Mouse (Mus musculus): ENCODE measurements around the gene Fzr1. TPM values are rescaled to one million over a fixed set of nuclear protein-coding genes. Genes with fewer than 3 reads are reported as not detected.

Gene Fzr1
- total RNA-seq, 2 experiments from 2014 or later = 14.9 to 50.0 TPM

DNA sequence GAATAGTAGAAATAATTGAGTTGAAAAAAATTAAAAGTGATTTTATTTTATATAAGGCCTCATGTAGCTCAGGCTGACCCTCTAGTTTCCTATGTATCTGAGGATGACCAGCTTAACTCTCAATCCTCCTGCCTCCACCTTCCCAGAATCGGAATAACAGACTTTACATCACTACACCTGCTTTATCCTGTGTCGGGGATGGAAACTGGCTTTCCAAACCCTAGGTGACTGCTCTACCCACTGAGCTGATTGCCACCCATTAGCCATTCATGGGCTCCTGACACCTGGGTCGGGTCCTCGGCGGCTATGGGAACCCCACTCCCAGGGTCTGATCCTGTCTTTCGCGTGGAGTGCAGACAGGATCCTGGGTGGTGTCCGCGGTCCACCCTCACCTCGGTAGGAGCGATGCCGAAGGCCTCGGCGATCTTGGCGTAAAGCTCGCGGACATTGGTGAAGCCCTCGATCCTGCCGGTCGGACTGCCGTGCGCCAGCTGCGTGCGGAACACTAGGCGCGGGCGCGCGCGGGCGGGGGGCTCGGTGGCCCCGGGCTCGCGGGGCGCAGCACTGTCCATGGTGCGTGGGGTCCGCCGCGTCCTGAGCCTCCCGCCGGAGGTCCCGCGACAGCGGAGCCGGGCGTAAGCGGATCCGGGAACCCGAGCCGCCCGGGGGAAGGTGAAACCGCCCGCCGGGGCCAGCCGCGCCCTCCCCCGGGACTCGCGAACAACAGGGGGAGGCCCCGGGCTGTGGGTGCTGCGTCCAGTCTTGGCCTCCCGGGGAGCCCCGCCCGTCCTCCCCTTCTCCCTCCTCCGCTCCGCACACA lies 35.4 kb downstream of the Fzr1 start, which contains the start of gene Gipc3:
Gene Gipc3 (minus strand): TSS at position 581 of the 820 bp plus-strand sequence.
- ATAC-seq (replicated peaks; ENCODE audit: low FRiP score, low TSS enrichment, poor library complexity, severe bottlenecking) = no peak

DNA sequence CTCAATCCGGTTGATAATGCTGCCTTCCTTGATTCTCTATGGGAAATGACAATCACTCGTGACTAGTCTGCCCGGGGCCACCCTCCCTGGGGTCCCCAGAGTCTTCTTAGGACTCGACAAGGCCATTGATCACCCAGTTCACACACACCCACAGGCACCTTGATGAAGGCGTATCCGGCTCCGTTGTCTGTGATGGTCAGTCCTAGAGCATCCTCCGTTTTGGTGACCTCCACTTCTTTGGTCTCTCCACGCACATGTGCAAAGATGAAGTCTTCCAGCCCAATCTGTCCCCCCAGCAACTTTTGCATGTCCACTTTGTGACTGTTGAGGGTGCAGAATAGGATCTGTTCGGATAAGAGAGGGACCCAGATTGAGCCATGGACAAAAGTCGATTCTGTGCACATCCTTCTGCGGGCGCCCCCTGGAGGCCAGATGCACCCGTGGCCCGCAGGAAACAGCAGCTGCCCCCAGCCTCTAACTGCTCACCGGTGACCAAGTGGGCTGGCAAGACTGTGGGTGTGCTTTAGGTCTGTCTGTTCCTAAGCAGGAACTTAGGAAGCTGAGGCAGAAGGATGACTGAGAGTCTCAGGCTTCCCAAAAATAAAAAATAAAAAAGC lies 36.9 kb downstream of the Fzr1 start:
- 0 out of 2 replicates have a peak, but pooled peaks have one; percentile 16 for ATAC-seq (replicated peaks; ENCODE audit: low FRiP score, low TSS enrichment, poor library complexity, severe bottlenecking)

- ATAC-seq (replicated peaks; ENCODE audit: low FRiP score, low TSS enrichment, poor library complexity, severe bottlenecking) = 0 out of 2 replicates have a peak, but pooled peaks have one; percentile 14
Observed at GRCm38 (mm10) chr10:81340551-81341332, 37.6 kb downstream of the Fzr1 start.

DNA sequence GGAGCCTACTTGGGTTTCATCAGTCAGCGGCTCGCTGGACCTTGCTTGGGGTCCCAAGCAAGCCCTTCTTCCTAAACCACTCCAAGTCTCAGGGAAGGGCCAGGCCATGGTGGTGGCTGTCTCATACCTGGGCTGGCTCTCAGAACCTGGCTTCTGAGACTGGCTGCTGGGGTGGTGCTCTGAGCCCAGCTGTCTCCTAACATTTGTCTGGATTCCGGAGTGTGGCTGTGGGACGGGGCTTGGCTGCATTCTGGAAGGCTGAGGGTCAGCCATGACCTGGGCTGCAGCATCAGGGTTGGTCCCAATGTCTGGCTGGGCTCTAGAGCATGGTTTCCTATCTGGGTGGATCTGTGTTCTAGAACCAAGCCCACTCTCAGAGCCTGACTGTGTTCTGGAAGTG lies 41.8 kb downstream of the Fzr1 start:
- no peak for ATAC-seq (replicated peaks; ENCODE audit: low FRiP score, low TSS enrichment, poor library complexity, severe bottlenecking)

DNA sequence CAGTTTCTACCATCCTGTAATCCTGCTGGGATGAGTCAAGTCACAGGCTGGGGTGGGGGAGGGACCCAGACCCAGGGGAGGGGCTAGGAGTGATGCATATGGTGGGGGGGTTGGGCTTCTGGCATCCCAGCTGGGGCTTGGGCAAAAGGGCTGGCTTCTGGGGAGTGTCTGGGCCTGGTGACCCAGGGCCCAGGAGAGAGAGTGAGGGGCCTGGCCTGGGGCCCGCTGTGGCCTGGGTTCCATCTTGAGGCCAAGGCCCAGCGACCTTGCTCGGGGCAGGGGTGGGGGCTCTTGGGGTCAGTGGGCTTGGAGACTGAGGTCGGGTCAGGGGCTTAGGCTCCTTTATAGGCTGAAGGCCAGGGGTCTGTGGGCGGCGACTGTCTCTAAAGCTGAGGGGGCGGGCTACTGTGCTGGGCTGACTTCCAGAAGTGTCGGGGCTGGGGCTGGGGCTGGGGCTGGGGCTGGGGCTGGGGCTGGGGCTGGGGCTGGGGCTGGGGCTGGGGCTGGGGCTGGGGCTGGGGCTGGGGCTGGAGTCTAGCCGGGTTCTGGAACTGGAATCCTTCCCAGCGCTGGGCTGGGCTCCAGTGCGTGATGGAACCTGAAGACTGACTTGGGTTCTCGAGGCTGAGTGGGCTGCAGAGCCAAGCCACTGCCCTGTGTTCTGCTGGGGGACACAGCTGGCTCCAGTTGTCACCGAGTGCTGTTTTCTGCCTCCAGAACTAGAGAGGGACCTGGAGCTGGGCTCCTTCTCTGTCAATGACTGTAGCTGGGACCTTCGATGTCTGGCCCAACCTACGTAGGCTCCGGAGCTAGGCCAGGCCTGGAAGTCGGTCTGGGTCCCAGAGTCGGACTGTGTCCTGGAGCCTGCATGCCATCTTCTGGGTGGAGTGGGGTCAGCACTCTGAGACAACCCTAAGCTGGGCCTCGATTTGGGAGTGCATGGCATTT lies 42.6 kb downstream of the Fzr1 start:
- ATAC-seq (replicated peaks; ENCODE audit: low FRiP score, low TSS enrichment, poor library complexity, severe bottlenecking) = no peak

DNA sequence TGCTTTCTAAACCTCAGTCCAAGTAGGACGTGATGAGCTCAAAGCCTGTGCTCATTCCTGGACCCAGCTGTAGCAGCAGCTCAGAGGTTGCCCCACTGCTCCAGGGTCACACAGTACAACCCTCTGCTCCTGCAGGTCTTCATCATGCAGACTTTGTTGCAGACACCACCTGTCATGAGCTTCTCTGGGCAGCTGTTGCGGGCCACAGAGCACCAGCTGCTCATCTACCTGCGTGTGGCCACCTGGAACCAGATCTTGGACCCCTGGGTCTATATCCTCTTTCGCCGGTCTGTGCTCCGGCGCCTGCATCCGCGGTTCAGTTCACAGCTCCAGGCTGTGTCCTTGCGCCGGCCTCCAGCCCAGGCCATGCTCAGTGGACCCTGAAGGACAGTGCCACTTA lies 44.0 kb downstream of the Fzr1 start:
- no peak for ATAC-seq (replicated peaks; ENCODE audit: low FRiP score, low TSS enrichment, poor library complexity, severe bottlenecking)

DNA sequence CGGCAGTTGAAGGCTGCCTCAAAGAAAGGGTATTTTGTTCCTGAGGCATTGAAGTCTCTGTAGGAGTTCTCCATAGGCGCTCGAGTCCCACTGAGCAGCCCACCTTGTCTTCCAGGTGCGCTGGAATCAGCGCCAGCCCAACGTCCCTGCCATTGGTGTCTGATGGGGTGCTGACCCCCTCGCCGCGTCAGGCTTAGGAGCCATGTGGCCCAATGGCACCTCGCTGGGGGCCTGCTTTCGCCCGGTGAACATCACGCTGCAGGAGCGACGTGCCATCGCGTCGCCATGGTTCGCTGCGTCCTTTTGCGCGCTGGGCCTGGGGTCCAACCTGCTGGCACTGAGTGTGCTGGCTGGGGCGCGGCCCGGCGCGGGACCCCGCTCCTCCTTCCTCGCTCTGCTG lies 46.0 kb downstream of the Fzr1 start:
- no peak for ATAC-seq (replicated peaks; ENCODE audit: low FRiP score, low TSS enrichment, poor library complexity, severe bottlenecking)

- ATAC-seq (replicated peaks; ENCODE audit: low FRiP score, low TSS enrichment, poor library complexity, severe bottlenecking) = no peak
Observed at GRCm38 (mm10) chr10:81330007-81330406, 48.3 kb downstream of the Fzr1 start.

DNA sequence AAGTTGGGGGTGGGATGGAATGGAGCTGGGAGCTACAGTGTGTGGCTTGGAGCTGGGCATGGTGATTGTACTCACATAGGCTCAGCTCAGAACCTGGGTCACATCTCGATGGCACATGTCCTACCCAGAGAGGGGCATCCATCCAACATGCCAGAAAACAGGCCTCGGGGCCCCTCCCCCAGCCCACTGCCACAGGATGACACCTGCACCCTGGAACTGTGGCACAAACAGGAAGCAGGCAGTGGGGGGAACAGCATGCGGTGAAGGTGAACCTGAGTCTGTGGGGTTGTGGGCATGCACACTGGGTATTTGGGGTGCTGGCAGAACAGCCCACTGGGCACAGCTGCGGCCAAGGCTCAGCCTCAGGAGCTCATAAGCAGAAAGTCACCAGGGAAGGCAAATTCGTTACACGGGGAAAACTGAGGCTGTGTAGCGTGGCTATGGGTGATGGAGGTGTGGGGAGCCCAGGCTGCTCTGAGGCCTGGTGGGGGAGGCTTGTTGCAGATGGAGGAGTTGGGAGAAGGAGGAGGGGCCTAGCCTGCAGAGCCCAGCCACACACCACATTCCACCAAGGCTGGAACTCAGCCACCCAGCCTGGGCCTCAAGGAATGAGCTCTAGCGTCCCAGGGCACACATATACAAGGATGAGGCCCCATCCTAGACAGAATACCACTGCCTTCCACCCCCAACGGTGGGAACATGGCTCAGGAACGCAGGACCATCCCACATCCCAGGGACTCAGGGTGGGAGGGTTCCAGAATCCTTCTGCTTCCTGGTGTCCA lies 48.9 kb downstream of the Fzr1 start:
- ATAC-seq (replicated peaks; ENCODE audit: low FRiP score, low TSS enrichment, poor library complexity, severe bottlenecking) = no peak

DNA sequence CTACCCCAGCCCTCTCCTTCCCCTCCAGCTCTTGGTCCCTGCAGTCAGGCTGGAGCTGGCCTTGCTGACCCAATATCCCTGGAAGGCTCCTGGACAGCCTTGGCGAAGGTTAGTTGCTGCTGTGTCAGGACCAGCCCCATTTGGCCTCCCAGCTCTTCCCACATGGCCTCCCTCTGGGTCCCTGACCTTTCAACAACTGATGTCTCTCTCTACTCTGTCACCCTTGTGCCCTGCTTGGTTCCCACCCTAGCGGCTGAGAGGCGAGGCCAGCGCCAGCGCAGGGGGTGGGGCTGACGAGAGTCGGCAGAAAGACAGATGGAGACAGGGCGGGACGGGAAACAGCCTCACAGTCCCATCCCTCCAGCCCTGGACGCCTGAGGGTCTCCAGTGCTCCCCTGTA lies 49.9 kb downstream of the Fzr1 start, which contains the start of gene Tbxa2r:
Gene Tbxa2r (plus strand): TSS at position 346 of the 400 bp plus-strand sequence.
- ATAC-seq (replicated peaks; ENCODE audit: low FRiP score, low TSS enrichment, poor library complexity, severe bottlenecking) = peak; percentile 41; the same call in 1 of the 2 replicates

DNA sequence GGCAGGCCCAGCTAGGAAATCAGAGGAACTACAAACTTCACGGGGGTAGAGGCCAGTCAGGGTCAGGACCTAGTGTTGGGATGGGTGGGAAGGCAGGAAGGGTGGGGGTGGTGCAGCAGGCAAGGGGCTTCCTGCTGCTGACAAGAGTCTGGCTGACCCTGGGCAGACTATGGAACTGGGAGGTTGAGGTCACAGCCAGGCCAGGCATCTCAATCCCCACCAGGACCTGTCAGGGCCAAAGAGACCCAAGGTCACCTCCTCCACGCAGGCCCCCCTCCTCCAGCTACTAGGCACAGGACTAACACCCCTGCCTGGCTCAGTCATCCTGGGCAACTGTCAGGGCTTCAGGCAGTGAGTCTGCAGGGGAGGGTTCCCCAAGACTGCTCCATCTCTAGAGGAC lies 50.4 kb downstream of the Fzr1 start:
- 0 out of 2 replicates have a peak, but pooled peaks have one; percentile 6 for ATAC-seq (replicated peaks; ENCODE audit: low FRiP score, low TSS enrichment, poor library complexity, severe bottlenecking)

- no peak for ATAC-seq (replicated peaks; ENCODE audit: low FRiP score, low TSS enrichment, poor library complexity, severe bottlenecking)
Observed at GRCm38 (mm10) chr10:81326858-81327257, 51.5 kb downstream of the Fzr1 start.

- ATAC-seq (replicated peaks; ENCODE audit: low FRiP score, low TSS enrichment, poor library complexity, severe bottlenecking) = no peak
Observed at GRCm38 (mm10) chr10:81325781-81326180, 52.5 kb downstream of the Fzr1 start.

DNA sequence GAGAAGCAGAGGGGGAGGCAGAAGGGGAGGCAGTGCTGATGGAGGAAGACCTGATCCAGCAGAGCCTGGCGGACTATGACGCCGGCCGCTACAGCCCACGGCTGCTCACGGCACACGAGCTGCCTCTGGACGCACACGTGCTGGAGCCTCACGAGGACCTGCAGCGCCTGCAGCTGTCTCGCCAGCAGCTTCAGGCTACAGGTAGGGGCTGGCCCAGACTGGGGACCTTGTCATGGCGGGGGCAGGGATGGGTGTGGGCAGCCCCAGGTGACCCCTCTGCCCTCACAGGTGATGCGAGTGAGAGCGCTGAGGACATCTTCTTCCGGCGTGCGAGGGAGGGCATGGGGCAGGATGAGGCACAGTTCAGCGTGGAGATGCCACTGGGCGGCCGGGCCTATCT lies 53.1 kb downstream of the Fzr1 start:
- ATAC-seq (replicated peaks; ENCODE audit: low FRiP score, low TSS enrichment, poor library complexity, severe bottlenecking) = no peak

DNA sequence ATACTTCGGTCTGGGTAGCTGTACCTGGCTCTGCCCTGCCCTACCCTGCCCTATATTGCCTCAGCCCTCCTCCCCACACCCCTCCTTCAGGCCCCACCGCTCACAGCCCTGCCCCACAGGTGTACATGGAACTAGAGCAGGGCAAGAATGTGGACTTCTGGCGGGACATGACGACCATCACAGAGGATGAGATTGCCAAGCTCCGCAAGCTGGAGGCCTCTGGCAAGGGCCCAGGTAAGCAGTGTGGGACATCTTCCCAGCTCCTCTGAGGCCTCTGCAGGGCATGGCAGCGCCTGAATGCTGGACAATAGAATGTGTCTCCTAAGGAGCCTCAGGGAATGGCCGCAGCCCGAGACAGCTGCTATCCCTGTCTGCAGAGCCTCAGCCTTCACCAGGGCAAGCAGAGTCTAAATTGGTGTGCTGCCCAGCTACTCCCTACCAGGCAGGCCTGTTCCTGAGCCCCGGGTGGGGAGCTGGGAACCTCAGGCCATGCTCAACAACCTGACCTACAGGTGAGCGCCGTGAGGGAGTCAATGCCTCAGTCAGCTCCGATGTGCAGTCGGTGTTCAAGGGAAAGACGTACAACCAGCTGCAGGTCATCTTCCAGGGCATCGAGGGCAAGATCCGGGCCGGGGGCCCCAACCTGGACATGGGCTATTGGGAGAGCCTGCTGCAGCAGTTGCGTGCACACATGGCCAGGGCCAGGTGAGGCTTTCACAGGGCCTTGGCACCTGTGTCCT lies 54.4 kb downstream of the Fzr1 start:
- ATAC-seq (replicated peaks; ENCODE audit: low FRiP score, low TSS enrichment, poor library complexity, severe bottlenecking) = no peak

DNA sequence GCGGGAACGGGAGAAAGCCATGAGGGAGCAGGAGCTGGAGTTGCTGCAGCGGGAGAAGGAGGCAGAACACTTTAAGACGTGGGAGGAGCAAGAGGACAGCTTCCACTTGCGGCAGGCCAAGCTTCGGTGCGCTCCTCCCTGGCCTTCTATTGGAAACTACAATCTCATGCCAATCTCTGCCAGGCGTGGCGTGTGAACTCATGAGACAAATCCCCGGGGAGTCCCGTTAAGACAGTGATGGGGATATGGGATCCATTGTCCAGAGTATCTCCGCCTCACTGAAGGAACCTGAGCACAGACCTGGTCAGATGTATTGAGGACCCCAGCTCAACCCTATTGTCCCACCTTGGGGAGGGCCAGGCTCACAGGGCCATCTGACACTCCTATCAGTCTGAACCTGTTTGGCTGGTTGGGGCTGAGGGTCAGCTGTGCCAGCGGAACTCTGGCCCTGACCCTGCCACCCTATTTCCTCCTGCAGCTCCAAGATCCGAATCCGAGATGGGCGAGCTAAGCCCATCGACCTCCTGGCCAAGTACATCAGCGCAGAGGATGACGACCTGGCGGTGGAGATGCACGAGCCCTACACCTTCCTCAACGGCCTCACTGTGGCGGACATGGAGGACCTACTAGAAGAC lies 55.1 kb downstream of the Fzr1 start:
- ATAC-seq (replicated peaks; ENCODE audit: low FRiP score, low TSS enrichment, poor library complexity, severe bottlenecking) = no peak

DNA sequence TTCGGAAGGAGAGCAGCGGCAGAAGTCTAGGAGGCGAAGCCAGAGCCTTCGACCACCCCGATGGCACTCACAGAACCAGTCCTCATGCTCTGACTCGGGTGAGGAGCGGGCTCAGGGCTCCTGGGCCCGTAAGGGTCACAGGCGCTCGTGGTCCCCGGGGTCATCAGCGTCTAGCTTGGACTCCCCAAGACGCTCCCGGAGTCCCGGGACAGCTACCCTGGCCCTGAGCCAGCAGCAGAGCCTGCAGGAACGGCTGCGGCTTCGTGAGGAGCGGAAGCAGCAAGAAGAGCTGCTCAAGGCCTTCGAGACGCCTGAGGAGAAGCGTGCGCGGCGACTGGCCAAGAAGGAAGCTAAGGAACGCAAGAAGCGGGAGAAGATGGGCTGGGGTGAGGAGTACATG lies 55.9 kb downstream of the Fzr1 start:
- ATAC-seq (replicated peaks; ENCODE audit: low FRiP score, low TSS enrichment, poor library complexity, severe bottlenecking) = no peak

All from megakaryocyte-erythroid progenitor cell, adult 5-6 weeks (primary cell).